ENCODE assay signal across 8 mouse cellular contexts in the genomic region with DNA sequence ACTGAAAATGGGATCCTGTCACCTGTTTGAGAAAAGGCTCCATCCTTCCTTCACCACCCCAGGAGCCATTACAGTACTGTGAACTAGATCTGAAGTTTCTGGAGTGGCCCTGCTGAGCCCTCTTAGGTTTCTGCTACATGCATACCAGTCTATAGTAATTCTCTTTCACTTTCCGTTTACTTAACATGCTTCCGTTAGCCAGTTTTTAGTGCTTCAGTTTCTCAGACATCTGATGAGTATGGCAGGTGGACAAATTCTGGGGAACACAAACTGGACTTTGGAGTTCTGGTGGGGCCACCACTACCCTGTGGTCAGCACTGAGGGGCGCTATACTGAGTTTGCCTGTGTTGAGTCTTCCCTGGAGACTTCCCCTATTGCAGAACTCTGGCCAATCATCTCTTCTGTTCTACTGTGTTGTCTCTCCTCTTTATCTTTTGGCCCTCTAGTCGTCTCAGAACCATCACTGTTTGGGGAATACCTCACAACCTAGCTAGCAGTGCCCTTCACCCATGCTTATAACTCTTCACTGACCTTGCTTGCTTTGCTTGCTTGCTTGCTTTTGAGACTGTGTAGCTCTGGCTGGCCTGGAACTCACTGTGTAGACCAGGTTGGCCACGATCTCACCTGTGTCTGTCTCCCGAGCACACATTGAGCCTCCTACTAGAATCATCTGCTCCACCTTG. TPM values are rescaled to one million over a fixed set of nuclear protein-coding genes. Genes with fewer than 3 reads are reported as not detected.
DNase-seq lines count a peak whose midpoint lies in the region; ATAC-seq and TF ChIP-seq lines count a peak whose summit lies in the region.

No protein-coding gene starts in this region.

- H3K4me2 ChIP-seq in lung, embryonic 14.5 days, result peak overlapping the region; percentile 89
- peak overlapping the region; percentile 89 for H3K4me2 ChIP-seq in hindbrain, embryonic 13.5 days

- TF ChIP-seq CTCF in lung, embryonic 14.5 days (IDR thresholded peaks at IDR 0.05; ENCODE audit: low read depth), result no peak; the same call in 1 of the 2 replicates
- TF ChIP-seq CTCF in bone marrow macrophage, adult 2 months (IDR thresholded peaks at IDR 0.05; ENCODE audit: low read depth, low read length), result no peak

- peak overlapping the region; percentile 82 for H3K9ac ChIP-seq in lung, embryonic 14.5 days
- peak overlapping the region; percentile 85 for H3K9ac ChIP-seq in hindbrain, embryonic 13.5 days

- peak overlapping the region; percentile 94 for H3K27ac ChIP-seq in lung, embryonic 14.5 days (ENCODE audit: low read depth)
- peak overlapping the region; percentile 77 for H3K27ac ChIP-seq in bone marrow macrophage, adult 2 months (ENCODE audit: insufficient read depth, low read depth, low read length)
- H3K27ac ChIP-seq in hindbrain, embryonic 13.5 days, result peak overlapping the region; percentile 94

- intact Hi-C loops in left cerebral cortex, postnatal 10 days (cut with DNase I), result no loop called here

- peak; percentile 8 for DNase-seq in lung, embryonic 14.5 days
- DNase-seq in lung, postnatal 25 days (ENCODE audit: low spot score), result no peak
- DNase-seq in layer of hippocampus, adult 8-10 months (ENCODE audit: low spot score in 2 of 2), result no peak
- DNase-seq in urinary bladder, adult 2 months (ENCODE audit: low spot score), result no peak
- DNase-seq in left cerebral cortex, postnatal 10 days (ENCODE audit: extremely low spot score in 1 of 2, low spot score in 2 of 2), result no peak

- peaks cover 12% of the 10 kb centered on the region; the same call in 1 of the 2 replicates for H3K4me1 ChIP-seq in lung, embryonic 14.5 days (ENCODE audit: insufficient read depth)
- peaks cover 52% of the 10 kb centered on the region for H3K4me1 ChIP-seq in bone marrow macrophage, adult 2 months (ENCODE audit: control insufficient read depth, insufficient read depth, low read length)
- peaks cover 33% of the 10 kb centered on the region for H3K4me1 ChIP-seq in hindbrain, embryonic 13.5 days (replicated peaks)

- no peaks in the 10 kb centered on the region for H3K27me3 ChIP-seq in lung, embryonic 14.5 days (ENCODE audit: insufficient read depth, low read length)
- no peaks in the 10 kb centered on the region for H3K27me3 ChIP-seq in hindbrain, embryonic 13.5 days

- no peak for TF ChIP-seq POLR2A in bone marrow macrophage, adult 2 months (IDR thresholded peaks at IDR 0.05; ENCODE audit: borderline replicate concordance, low read depth, low read length)

- H3K9me3 ChIP-seq in lung, embryonic 14.5 days (ENCODE audit: low read depth, low read length), result no peaks in the 10 kb centered on the region
- H3K9me3 ChIP-seq in hindbrain, embryonic 13.5 days, result no peaks in the 10 kb centered on the region

- no peak for ATAC-seq in lung, embryonic 14.5 days (ENCODE audit: insufficient read depth)
- ATAC-seq in hindbrain, embryonic 13.5 days (ENCODE audit: low FRiP score), result no peak
- ATAC-seq in megakaryocyte progenitor cell, adult 5-6 weeks (replicated peaks; ENCODE audit: poor library complexity), result peak; percentile 45

- H3K4me3 ChIP-seq in lung, embryonic 14.5 days (ENCODE audit: low read depth, low read length), result peak overlapping the region; percentile 86
- H3K4me3 ChIP-seq in bone marrow macrophage, adult 2 months (ENCODE audit: insufficient read depth, low read length), result peak overlapping the region; percentile 93
- peak overlapping the region; percentile 73 for H3K4me3 ChIP-seq in hindbrain, embryonic 13.5 days

- H3K36me3 ChIP-seq in lung, embryonic 14.5 days (ENCODE audit: insufficient read depth), result peaks cover 33% of the 10 kb centered on the region
- H3K36me3 ChIP-seq in hindbrain, embryonic 13.5 days, result peaks cover 31% of the 10 kb centered on the region

- 59% methylated on average over 6 of the region's 6 CpGs for WGBS in lung, embryonic 14.5 days
- 77% methylated on average over 6 of the region's 6 CpGs for WGBS in hindbrain, embryonic 13.5 days

RNA-seq across cellular contexts. Expression of a gene that starts 0.9 kb away (rescaled TPM):
- 106 and 114 TPM in 2 replicates for polyA plus RNA-seq in lung, embryonic 14.5 days (2014; fragmentation: Nextera tagmentation; extraction: Ambion mirVana)
- 59.1 and 61.9 TPM in 2 replicates for polyA plus RNA-seq in bone marrow macrophage, adult 2 months (2012; ENCODE audit: insufficient read depth, insufficient read length, missing spikeins)
- 142 and 149 TPM in 2 replicates for polyA plus RNA-seq in hindbrain, embryonic 13.5 days (2015; fragmentation: Nextera tagmentation; extraction: Ambion mirVana)
- total RNA-seq in megakaryocyte progenitor cell, adult 5-6 weeks (2015), result 43.9 and 44.5 TPM in 2 replicates
- total RNA-seq in megakaryocyte progenitor cell, adult 5-6 weeks (2017), result 85.9 and 92.9 TPM in 2 replicates
- total RNA-seq in layer of hippocampus, adult 8-10 months (2022), result 10 to 100 TPM; 69.6 to 80.5 (median 78.1) TPM
- 97.5 and 103 TPM in 2 replicates for polyA plus RNA-seq in urinary bladder, adult 2 months (2012; rRNA removed)
- total RNA-seq in left cerebral cortex, postnatal 10 days (2021), result 10 to 100 TPM; 86.9 to 89.1 TPM

RNA-seq across cellular contexts. Expression of a gene that starts 14.3 kb away (rescaled TPM):
- 1.6 and 19.6 TPM in 2 replicates for polyA plus RNA-seq in lung, embryonic 14.5 days (2014; fragmentation: Nextera tagmentation; extraction: Ambion mirVana)
- not detected in 2 replicates for polyA plus RNA-seq in bone marrow macrophage, adult 2 months (2012; ENCODE audit: insufficient read depth, insufficient read length, missing spikeins)
- polyA plus RNA-seq in hindbrain, embryonic 13.5 days (2015; fragmentation: Nextera tagmentation; extraction: Ambion mirVana), result 3.4 and 4.3 TPM in 2 replicates
- total RNA-seq in megakaryocyte progenitor cell, adult 5-6 weeks (2015), result not detected in 2 replicates
- total RNA-seq in megakaryocyte progenitor cell, adult 5-6 weeks (2017), result not detected in 2 replicates
- 10 to 100 TPM; 10.6 to 18.9 (median 13.0) TPM for total RNA-seq in layer of hippocampus, adult 8-10 months (2022)
- 0.58 and 0.75 TPM in 2 replicates for polyA plus RNA-seq in urinary bladder, adult 2 months (2012; rRNA removed)
- 1 to 10 TPM; 6.3 to 7.7 TPM for total RNA-seq in left cerebral cortex, postnatal 10 days (2021)

RNA-seq across cellular contexts. Expression of a gene that starts 27.0 kb away (rescaled TPM):
- 18.3 and 20.1 TPM in 2 replicates for polyA plus RNA-seq in lung, embryonic 14.5 days (2014; fragmentation: Nextera tagmentation; extraction: Ambion mirVana)
- polyA plus RNA-seq in bone marrow macrophage, adult 2 months (2012; ENCODE audit: insufficient read depth, insufficient read length, missing spikeins), result 9.8 and 17.3 TPM in 2 replicates
- 29.0 and 30.1 TPM in 2 replicates for polyA plus RNA-seq in hindbrain, embryonic 13.5 days (2015; fragmentation: Nextera tagmentation; extraction: Ambion mirVana)
- total RNA-seq in megakaryocyte progenitor cell, adult 5-6 weeks (2015), result 4.1 and 4.5 TPM in 2 replicates
- total RNA-seq in megakaryocyte progenitor cell, adult 5-6 weeks (2017), result 7.0 and 7.1 TPM in 2 replicates
- 10 to 100 TPM; 72.1 to 78.9 (median 73.4) TPM for total RNA-seq in layer of hippocampus, adult 8-10 months (2022)
- polyA plus RNA-seq in urinary bladder, adult 2 months (2012; rRNA removed), result 20.2 and 21.0 TPM in 2 replicates
- total RNA-seq in left cerebral cortex, postnatal 10 days (2021), result 10 to 100 TPM; 49.2 to 55.0 TPM

RNA-seq across cellular contexts. Expression of a gene that starts 48.6 kb away (rescaled TPM):
- polyA plus RNA-seq in lung, embryonic 14.5 days (2014; fragmentation: Nextera tagmentation; extraction: Ambion mirVana), result 6.8 and 7.7 TPM in 2 replicates
- polyA plus RNA-seq in bone marrow macrophage, adult 2 months (2012; ENCODE audit: insufficient read depth, insufficient read length, missing spikeins), result 11.4 and 14.4 TPM in 2 replicates
- 5.3 and 6.6 TPM in 2 replicates for polyA plus RNA-seq in hindbrain, embryonic 13.5 days (2015; fragmentation: Nextera tagmentation; extraction: Ambion mirVana)
- total RNA-seq in megakaryocyte progenitor cell, adult 5-6 weeks (2015), result 2.1 and 3.3 TPM in 2 replicates
- total RNA-seq in megakaryocyte progenitor cell, adult 5-6 weeks (2017), result 1.3 and 1.4 TPM in 2 replicates
- total RNA-seq in layer of hippocampus, adult 8-10 months (2022), result 10 to 100 TPM in 3 of 4 experiments, 1 to 10 TPM in 1; 9.2 to 17.6 (median 14.7) TPM
- polyA plus RNA-seq in urinary bladder, adult 2 months (2012; rRNA removed), result 28.0 and 30.4 TPM in 2 replicates
- total RNA-seq in left cerebral cortex, postnatal 10 days (2021), result 1 to 10 TPM; 8.5 to 8.7 TPM
